Mouse (Mus musculus) kidney, adult 9 months (tissue): ENCODE results near the gene Nckap5.
A peak's percentile ranks its signal among the peaks of the same experiment; 100 is the strongest.

Experiments used
- DNase-seq: peaks from one replicate; pipeline ENCODE4 v3.0.0; 2022

Gene Nckap5

DNA sequence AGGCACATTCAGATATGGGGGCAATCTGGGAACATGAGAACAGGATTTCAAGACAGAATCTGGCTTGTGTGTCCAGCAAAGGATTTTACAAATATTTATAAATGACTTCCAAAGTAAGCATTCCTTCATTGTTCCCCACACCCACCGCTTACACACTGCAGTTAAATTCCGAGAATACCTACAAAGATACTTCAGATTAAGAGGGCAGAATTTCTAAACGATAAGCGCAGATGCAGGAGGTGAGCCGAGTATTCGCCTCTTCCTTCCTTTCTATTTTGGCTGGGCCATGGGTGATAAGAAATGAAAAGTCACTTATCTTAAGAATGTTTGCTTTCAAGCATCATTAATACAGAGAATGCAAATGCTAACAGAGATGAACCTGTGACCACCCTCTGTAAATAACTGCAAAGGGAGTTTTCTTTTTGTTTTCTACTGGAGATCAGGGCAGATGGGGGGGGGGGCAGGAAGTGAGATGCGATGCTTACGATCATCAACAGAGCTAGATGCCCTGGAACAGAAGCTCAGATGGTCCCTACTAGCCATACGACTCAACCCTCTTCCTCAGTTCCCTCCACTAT, 213.0 kb downstream of the Nckap5 start:
- no peak for DNase-seq

- no peak for DNase-seq
These were observed 213.6 kb downstream of the Nckap5 start for GRCm38 (mm10) chr1:126616964-126617363.

DNA sequence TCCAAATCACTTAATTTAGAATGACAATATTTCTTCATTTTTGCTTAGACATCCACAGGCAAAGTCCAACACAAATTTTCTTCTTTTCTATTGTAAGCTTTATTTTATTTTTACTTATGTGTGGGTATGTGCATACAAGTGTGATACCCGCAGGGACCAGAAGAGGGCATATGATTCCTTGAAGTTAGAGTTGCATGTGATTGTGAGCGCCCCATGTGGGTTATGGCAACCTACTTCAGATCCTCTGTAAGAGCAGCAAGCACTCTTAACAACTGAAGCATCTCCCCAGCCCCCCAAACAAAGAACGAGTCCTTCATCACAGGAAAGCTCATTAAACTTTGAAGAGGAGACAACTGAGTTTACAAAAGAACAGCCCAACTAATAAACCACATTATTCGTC, 217.7 kb downstream of the Nckap5 start:
- DNase-seq, result no peak

- no peak for DNase-seq
These were observed 222.0 kb downstream of the Nckap5 start for GRCm38 (mm10) chr1:126608586-126608985.

GRCm38 (mm10) chr1:126606189-126607080, 224.2 kb downstream of the Nckap5 start:
- DNase-seq, result no peak

GRCm38 (mm10) chr1:126604551-126604950, 226.0 kb downstream of the Nckap5 start:
- DNase-seq, result peak; percentile 80

GRCm38 (mm10) chr1:126603771-126604515, 226.7 kb downstream of the Nckap5 start:
- DNase-seq, result peak; percentile 45

GRCm38 (mm10) chr1:126600596-126600995, 230.0 kb downstream of the Nckap5 start:
- DNase-seq, result peak; percentile 39

- no peak for DNase-seq
These were observed 233.2 kb downstream of the Nckap5 start for GRCm38 (mm10) chr1:126597376-126597775.

DNA sequence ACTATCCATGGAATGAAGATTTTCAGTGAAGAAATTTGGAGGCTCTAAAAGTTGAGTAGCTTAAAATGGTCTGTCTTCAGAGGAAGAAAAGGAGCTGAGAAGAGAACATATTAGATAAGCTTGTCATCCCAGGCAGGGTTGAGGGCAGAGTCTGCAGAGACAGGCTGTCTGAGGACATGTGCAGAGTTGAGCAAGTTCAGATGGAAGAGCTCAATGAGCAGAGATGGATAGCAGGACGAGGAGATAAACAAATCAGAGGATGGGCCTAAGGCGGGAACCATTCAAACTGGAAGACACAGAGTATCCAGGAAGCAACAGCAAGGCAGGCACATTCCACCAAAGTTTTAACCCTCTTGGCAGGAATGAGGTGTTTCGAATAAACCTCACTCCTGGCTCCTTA, 235.8 kb downstream of the Nckap5 start:
- DNase-seq, result no peak

DNA sequence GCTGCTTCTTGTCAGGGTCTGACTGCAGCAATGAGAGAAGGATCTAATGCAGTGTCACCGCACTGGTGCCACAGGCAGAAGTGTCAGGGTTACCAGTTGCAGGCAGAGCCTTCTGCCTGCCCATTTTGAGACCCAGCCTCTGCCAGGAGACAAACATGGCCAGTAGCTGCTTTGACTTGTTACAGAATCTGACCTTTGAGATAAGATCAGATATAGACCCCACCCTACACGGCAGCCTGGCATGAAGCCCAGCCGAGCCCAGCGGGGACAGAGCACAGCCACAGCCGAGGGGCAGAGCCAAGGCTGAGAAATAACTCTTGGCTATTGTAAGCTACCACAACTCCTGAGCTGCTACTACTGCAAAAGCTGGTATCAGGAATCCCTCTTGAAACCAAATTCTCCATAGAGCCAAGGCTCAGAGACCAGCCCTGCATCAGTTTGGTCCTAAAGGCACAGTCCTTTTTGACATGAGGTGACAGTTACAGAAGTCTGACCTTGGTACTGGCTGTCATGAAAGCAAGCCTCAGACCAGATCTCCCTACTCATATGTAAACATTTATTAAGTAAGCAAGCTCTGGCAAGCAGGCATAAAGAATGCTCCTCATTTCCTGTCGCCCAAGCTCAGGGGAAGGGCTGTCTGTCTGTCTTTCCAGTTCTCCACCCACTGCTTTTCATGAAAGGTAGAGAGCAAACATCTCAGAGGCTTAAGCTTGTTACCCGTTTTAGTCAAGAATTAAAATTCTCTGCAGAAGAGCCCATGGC, 237.4 kb downstream of the Nckap5 start:
- DNase-seq, result no peak

DNA sequence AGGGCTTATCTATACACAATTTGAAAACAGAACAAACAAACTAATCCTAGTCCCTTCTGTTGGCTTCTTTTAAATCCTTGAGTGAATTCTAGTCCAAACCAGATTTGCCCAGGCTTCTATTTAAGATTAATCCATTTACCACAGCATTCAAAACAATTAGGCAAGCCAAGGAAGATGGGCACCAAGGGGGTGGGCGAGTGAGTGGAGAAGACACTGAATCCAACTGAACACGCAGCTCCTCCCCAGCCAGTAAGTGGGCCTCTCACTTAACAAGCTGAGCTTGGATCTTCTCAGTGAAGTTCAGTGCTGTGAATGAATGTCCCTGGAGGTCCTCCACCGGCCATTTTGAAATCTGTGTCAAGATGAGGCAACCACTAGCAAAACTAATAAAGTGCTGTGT, 239.7 kb downstream of the Nckap5 start:
- no peak for DNase-seq

DNA sequence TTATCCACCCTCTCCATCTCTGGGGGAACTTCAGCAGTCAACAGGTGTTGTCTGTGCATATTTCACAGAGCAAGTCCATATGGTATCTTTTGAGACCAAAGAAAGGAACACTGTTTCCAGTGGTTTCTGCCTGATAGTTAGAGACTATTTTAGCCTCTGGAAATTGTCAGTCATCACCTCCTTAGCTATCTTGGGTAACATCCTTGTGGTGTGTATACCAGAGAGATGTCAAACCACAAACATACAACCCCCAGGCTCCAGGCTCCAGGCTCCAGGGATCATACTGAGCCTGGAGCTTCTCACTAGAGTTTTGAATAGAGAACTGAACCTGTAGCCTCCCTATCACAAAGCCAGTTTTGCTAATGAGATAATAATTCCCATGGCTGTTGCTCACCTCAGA, 252.4 kb downstream of the Nckap5 start:
- no peak for DNase-seq

- no peak for DNase-seq
These were observed 256.3 kb downstream of the Nckap5 start for GRCm38 (mm10) chr1:126574295-126574694.

DNA sequence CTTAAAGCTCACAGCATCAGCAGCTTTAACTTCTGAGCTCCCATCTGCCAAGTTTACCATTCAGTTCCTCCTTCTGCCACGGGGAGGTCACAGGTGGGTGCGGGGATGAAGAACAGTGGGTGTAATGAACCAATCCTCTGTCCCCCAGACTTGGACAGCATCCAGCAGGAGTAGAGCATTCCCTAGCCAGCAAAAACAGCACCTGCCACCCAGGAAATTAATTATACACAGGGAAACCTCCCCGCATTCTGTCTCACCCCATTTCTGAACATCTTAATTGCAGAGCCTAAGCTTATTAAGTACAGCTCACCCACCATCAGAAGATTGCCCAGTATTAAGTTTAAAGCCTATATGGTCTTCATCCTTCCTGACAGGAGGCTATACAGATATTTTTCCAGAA, 256.9 kb downstream of the Nckap5 start:
- no peak for DNase-seq

- DNase-seq, result no peak
These were observed 257.5 kb downstream of the Nckap5 start for GRCm38 (mm10) chr1:126573097-126573496.

DNA sequence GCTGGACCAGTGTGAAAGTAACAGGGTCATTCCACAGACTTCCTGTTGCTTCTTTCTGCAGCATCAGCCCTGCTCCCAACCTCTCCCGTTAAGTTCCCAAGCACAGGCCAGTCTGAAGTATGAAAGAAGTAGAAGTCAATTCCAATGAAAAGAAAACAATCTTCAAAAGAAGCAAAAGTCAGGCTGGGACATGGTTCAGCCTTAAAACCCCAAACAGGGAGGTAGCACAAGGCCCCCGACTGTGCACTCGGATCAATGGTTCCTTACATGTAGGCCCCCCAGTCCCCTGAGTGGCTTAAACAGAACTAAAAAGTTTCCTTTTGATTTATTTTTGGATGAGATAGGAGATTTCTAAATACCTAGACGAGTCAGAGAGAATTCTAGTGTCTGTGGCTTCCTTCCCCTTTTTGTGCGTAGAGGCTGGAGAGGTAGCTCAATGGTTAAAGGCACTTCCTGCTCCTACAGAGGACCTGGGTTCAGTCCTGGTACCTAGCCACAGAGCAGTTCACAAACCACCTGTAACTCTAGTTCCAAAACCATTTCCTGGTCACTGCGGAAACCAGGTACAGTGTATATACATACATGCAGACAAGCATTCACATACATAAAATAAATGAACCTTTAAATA, 260.9 kb downstream of the Nckap5 start:
- DNase-seq, result no peak

DNA sequence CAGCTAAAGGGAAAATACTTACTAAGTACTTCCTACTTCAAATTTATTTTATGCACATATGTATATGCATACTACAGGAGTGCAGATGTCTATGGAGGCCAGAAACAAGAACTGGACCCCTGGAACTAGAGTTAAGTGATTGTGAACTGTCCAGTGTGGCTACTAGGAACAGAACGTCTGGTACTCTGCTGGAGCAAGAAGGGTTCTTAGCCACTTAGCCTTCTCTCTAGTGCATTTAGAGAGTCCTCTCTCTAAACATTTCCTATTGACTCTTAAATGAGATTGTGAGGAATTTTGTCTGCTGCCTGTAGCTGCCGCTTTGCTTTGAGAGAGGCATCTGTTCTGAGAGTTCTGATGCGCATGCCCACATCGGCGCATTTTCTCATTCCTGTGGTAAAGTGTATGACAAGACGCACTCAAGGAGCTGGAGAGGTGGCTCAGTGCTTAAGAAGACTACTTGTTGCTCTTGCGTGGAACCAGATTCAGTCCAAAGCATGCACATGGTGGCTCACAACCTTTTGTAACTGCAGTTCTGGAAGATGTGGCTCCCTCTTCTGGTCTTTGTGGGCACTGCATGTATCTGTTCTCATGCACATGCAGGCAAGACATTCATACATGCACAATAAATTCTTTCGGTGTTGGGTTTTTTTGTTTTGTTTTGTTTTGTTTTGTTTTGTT, 261.9 kb downstream of the Nckap5 start:
- peak; percentile 39 for DNase-seq

GRCm38 (mm10) chr1:126565151-126565725, 265.4 kb downstream of the Nckap5 start:
- no peak for DNase-seq

DNA sequence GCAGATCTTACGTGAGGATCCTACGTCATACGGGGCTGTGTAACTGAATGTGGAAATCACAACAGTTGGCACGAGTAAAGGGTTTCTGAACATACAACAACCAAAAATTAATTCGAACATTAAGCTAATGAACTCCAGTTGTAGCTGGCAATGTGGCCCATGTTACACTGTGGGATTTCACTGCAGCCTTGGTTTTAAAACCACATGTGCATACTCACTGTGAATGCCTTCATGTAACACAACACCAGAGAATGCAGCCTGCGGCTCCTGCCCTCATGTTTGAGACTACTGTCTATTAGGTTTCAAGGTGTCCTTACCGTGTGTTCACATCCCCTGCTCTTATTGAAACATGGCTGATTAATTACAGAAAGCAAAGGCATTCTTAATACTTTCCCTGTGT, 269.7 kb downstream of the Nckap5 start:
- DNase-seq, result no peak

DNA sequence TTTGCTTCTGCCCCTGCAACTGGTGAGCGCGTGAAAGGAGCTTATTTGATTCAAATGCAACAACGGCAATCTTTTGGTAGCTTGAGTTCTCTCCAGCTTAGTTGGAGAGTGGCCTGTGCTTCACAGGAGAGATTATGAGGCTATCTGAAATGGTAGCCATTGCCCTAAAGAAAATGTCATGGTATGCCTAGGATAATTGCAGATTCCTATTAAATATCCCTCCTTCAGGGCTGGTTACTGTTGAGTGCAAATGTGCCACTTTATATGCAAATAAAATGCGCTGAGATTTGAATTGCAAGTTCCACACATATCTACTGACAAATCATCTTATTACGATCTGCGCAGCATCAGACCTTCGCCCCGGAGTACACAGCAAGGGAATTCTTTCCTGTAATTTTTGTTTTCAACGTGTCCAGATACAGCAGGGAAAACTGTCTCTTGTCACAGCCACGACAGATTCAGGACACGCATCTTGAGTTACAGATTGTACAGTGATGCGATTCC, 272.8 kb downstream of the Nckap5 start:
- no peak for DNase-seq
